Mouse (Mus musculus): ENCODE measurements around the gene Blzf1. TPM values are rescaled to one million over a fixed set of nuclear protein-coding genes. Genes with fewer than 3 reads are reported as not detected.

Gene Blzf1
- polyA plus RNA-seq, 1 experiment from 2014 or later = 30.8 TPM

DNA sequence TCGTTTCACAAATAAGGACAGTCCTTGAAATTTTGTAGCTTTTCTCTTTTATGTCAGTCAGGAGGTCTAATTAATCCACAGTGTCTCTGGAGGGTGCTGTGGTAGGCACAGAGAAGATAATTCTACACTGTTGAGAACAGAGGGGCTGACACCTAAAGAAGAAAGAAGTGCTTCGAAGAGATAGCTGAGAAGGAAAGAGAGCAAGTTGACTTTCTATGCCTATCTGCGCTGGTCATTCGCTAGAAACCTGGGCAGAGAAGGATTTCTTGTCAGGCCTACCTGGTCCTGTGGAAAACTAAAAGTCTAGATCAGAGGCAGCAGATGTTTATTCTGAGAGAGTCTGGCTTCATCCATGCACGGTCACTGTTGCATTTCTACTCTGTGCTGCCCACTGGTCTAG is 6.8 kb upstream of the Blzf1 start:
- H3K27me3 ChIP-seq (ENCODE audit: control insufficient read depth, insufficient read depth, low read length) = no peaks in the 10 kb centered on the region
- no peaks in the 10 kb centered on the region for H3K36me3 ChIP-seq (ENCODE audit: control insufficient read depth, insufficient read depth, low read length)
- no peak overlapping the region for H3K4me2 ChIP-seq (replicated peaks; ENCODE audit: low read depth, low read length)
- WGBS = 91% methylated on average over 5 of the region's 5 CpGs
- no peak overlapping the region for H3K27ac ChIP-seq (ENCODE audit: low read depth, low read length)
- ATAC-seq (ENCODE audit: low FRiP score) (no peak), DNase-seq (ENCODE audit: low spot score) (no peak)
- H3K4me3 ChIP-seq (ENCODE audit: low read depth, low read length) = no peak overlapping the region
- H3K9me3 ChIP-seq (ENCODE audit: control insufficient read depth, low read length) = no peaks in the 10 kb centered on the region
- H3K4me1 ChIP-seq (replicated peaks; ENCODE audit: control insufficient read depth, insufficient read depth, low read length) = no peaks in the 10 kb centered on the region
- no peak overlapping the region for H3K9ac ChIP-seq (ENCODE audit: low read depth, low read length)

DNA sequence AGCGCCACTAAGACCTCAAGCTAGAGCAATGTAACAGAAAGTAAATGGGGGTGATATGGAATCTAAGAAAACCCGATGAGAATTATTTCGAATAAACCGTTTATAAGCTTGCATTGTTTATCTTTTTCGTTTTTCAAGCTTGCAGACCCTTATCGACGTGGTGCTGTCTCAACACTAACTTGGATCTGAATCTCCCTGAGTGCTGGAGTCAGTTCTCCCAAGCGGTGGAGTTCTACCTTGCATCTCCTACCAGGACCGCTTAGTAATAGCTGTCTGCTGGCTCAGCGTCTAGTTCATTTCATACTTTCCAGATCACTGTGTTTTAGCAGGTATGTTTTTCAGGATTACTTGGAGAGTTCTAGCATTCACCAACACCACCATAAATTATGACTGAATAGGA is 633 bp upstream of the Blzf1 start:
- no peaks in the 10 kb centered on the region for H3K36me3 ChIP-seq (ENCODE audit: control insufficient read depth, insufficient read depth, low read length)
- H3K4me2 ChIP-seq (replicated peaks; ENCODE audit: low read depth, low read length) = peak overlapping the region; percentile 39
- WGBS = 14% methylated on average over 10 of the region's 10 CpGs
- H3K27me3 ChIP-seq (ENCODE audit: control insufficient read depth, insufficient read depth, low read length) = no peaks in the 10 kb centered on the region
- H3K4me3 ChIP-seq (ENCODE audit: low read depth, low read length) = peak overlapping the region; percentile 48
- H3K9me3 ChIP-seq (ENCODE audit: control insufficient read depth, low read length) = no peaks in the 10 kb centered on the region
- ATAC-seq (ENCODE audit: low FRiP score) = peak; percentile 20; the same call in 1 of the 2 replicates
- no peak for DNase-seq (ENCODE audit: low spot score)
- no peaks in the 10 kb centered on the region for H3K4me1 ChIP-seq (replicated peaks; ENCODE audit: control insufficient read depth, insufficient read depth, low read length)
- no peak overlapping the region for H3K27ac ChIP-seq (ENCODE audit: low read depth, low read length)
- H3K9ac ChIP-seq (ENCODE audit: low read depth, low read length) = peak overlapping the region; percentile 44

DNA sequence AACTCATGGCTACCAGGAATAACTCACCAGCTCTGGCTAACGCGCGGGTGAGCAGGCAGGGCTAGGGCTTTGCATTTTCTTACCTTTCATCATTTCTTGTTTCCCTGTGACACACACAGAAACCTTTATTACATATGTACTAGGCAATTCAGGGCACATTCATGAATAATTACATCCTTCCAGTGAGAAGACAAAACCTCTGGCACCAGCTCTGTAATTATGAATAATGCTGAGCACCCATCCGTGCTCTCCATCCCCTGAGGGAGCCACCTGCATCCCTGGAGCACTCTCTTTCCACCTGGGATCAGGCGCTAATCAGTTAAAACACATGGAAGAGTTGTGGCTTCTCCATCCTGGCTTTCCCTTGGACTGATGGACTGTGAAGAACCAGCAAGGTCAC is 3.5 kb downstream of the Blzf1 start, which contains the start of gene Nme7:
Gene Nme7, plus strand, starts transcription at position 301 of the 400 bp plus-strand sequence.
- Histone ChIP-seq H3K27me3 (ENCODE audit: control insufficient read depth, insufficient read depth, low read length) (no peaks in the 10 kb centered on the region), H3K4me1 (replicated peaks; ENCODE audit: control insufficient read depth, insufficient read depth, low read length) (no peaks in the 10 kb centered on the region), H3K27ac (ENCODE audit: low read depth, low read length) (no peak within 1 kb of the TSS), H3K4me3 (ENCODE audit: low read depth, low read length) (no peak within 1 kb of the TSS), H3K4me2 (replicated peaks; ENCODE audit: low read depth, low read length) (no peak within 1 kb of the TSS), H3K9me3 (ENCODE audit: control insufficient read depth, low read length) (no peaks in the 10 kb centered on the region), H3K36me3 (ENCODE audit: control insufficient read depth, insufficient read depth, low read length) (no peaks in the 10 kb centered on the region), H3K9ac (ENCODE audit: low read depth, low read length) (no peak within 1 kb of the TSS)
- DNase-seq (ENCODE audit: low spot score) (no peak), ATAC-seq (ENCODE audit: low FRiP score) (no peak)
- WGBS = 91% methylated on average over 5 of the region's 5 CpGs

DNA sequence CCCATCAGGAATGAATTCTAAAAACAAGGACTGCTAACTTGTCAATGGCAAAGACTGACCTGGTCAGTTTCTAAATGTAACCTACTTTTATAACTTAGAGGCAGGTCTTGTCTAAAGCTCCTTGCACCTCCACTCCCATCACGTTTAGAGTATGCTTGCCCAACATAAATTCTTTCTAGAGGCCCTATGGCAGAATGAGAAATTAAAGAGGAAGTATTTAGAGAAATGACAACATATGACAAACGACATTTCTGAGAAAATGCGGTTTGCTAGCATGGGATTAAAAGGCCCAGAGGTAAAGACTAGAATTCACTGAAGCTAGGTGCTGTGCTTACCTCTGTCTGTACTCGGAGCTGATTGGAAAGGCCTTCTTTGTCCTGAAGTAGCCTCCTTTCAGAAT is 5.3 kb downstream of the Blzf1 start:
- H3K4me1 ChIP-seq (replicated peaks; ENCODE audit: control insufficient read depth, insufficient read depth, low read length) = no peaks in the 10 kb centered on the region
- ATAC-seq (ENCODE audit: low FRiP score) = no peak
- H3K9ac ChIP-seq (ENCODE audit: low read depth, low read length) = no peak overlapping the region
- H3K27ac ChIP-seq (ENCODE audit: low read depth, low read length) = no peak overlapping the region
- H3K36me3 ChIP-seq (ENCODE audit: control insufficient read depth, insufficient read depth, low read length) = no peaks in the 10 kb centered on the region
- DNase-seq (ENCODE audit: low spot score) = no peak
- H3K4me2 ChIP-seq (replicated peaks; ENCODE audit: low read depth, low read length) = no peak overlapping the region
- H3K27me3 ChIP-seq (ENCODE audit: control insufficient read depth, insufficient read depth, low read length) = no peaks in the 10 kb centered on the region
- H3K9me3 ChIP-seq (ENCODE audit: control insufficient read depth, low read length) = no peaks in the 10 kb centered on the region
- 90% methylated on average over 4 of the region's 4 CpGs for WGBS
- no peak overlapping the region for H3K4me3 ChIP-seq (ENCODE audit: low read depth, low read length)

DNA sequence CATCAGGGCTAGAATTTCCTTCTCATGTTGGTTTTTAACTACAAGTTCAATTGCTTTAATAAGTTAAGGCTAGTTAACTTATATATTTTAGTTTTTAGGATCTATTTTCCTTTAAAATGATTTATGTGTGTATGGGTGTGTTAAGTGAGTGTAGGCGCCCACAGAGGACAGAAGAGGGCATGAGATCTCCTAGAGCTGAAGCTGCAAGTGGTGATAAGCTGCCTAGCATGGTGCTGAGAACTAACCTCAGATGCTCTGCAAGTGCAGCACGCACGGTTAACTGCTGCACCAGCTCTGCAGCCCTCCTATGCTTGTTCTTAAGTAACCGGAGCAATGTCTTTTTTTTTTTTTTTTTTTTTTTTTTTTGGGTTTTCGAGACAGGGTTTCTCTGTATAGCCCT is 10.8 kb downstream of the Blzf1 start:
- H3K4me3 ChIP-seq (ENCODE audit: low read depth, low read length) = no peak overlapping the region
- H3K4me2 ChIP-seq (replicated peaks; ENCODE audit: low read depth, low read length) = no peak overlapping the region
- no peaks in the 10 kb centered on the region for H3K9me3 ChIP-seq (ENCODE audit: control insufficient read depth, low read length)
- no peak overlapping the region for H3K9ac ChIP-seq (ENCODE audit: low read depth, low read length)
- 89% methylated on average over 4 of the region's 5 CpGs for WGBS
- H3K27me3 ChIP-seq (ENCODE audit: control insufficient read depth, insufficient read depth, low read length) = no peaks in the 10 kb centered on the region
- no peaks in the 10 kb centered on the region for H3K4me1 ChIP-seq (replicated peaks; ENCODE audit: control insufficient read depth, insufficient read depth, low read length)
- no peak overlapping the region for H3K27ac ChIP-seq (ENCODE audit: low read depth, low read length)
- ATAC-seq (ENCODE audit: low FRiP score) (no peak), DNase-seq (ENCODE audit: low spot score) (no peak)
- peaks cover 3% of the 10 kb centered on the region; the same call in 1 of the 2 replicates for H3K36me3 ChIP-seq (ENCODE audit: control insufficient read depth, insufficient read depth, low read length)

DNA sequence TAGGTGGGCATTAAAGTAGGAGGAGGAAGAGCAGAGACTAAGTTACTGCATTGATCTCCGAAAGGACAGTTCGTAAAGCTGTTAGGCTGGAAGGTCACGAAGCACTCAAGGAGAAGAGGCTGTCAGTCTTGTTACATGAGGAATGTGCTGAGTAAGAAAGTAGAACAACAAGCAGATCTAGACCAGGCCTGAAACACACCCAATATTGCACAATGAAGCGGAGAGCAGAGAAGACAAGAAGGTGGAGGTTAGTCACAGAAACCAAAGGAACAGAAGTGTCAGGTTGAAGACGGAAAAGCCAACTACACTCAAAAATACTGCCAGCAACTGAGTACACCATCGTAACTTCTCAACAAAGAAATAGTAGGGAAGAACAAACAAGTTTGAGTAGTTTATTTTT is 13.2 kb downstream of the Blzf1 start:
- Histone ChIP-seq H3K9me3 (ENCODE audit: control insufficient read depth, low read length) (no peaks in the 10 kb centered on the region), H3K4me3 (ENCODE audit: low read depth, low read length) (no peak overlapping the region), H3K9ac (ENCODE audit: low read depth, low read length) (no peak overlapping the region), H3K27ac (ENCODE audit: low read depth, low read length) (no peak overlapping the region), H3K36me3 (ENCODE audit: control insufficient read depth, insufficient read depth, low read length) (peaks cover 3% of the 10 kb centered on the region; the same call in 1 of the 2 replicates), H3K4me1 (replicated peaks; ENCODE audit: control insufficient read depth, insufficient read depth, low read length) (no peaks in the 10 kb centered on the region), H3K4me2 (replicated peaks; ENCODE audit: low read depth, low read length) (no peak overlapping the region), H3K27me3 (ENCODE audit: control insufficient read depth, insufficient read depth, low read length) (no peaks in the 10 kb centered on the region)
- ATAC-seq (ENCODE audit: low FRiP score) = no peak
- no peak for DNase-seq (ENCODE audit: low spot score)
- 92% methylated on average over 6 of the region's 6 CpGs for WGBS

DNA sequence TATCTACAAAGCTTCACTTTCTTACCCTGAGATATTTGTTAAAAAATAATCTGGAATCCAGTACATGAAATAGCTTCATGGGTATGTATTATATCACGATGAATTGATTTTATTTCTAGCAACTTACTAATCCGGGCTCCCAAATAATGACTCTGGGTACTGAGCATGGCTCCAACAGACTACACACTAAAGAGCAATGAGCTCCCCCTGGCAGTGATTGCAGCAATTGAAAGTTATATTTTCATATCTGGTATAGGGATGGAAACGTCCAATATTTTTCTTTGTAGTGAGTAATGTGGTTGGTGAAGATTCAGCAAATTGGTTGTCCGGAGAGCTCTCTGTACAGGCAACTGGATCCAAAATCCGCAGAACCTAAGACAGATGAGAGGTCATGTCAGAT is 15.2 kb downstream of the Blzf1 start:
- H3K4me2 ChIP-seq (replicated peaks; ENCODE audit: low read depth, low read length) = no peak overlapping the region
- ATAC-seq (ENCODE audit: low FRiP score) = no peak
- H3K9ac ChIP-seq (ENCODE audit: low read depth, low read length) = no peak overlapping the region
- DNase-seq (ENCODE audit: low spot score) = no peak
- H3K27me3 ChIP-seq (ENCODE audit: control insufficient read depth, insufficient read depth, low read length) = no peaks in the 10 kb centered on the region
- no peak overlapping the region for H3K27ac ChIP-seq (ENCODE audit: low read depth, low read length)
- no peaks in the 10 kb centered on the region for H3K9me3 ChIP-seq (ENCODE audit: control insufficient read depth, low read length)
- H3K36me3 ChIP-seq (ENCODE audit: control insufficient read depth, insufficient read depth, low read length) = peaks cover 3% of the 10 kb centered on the region; the same call in 1 of the 2 replicates
- H3K4me1 ChIP-seq (replicated peaks; ENCODE audit: control insufficient read depth, insufficient read depth, low read length) = no peaks in the 10 kb centered on the region
- no peak overlapping the region for H3K4me3 ChIP-seq (ENCODE audit: low read depth, low read length)
- WGBS = 94% methylated on average over 5 of the region's 5 CpGs

DNA sequence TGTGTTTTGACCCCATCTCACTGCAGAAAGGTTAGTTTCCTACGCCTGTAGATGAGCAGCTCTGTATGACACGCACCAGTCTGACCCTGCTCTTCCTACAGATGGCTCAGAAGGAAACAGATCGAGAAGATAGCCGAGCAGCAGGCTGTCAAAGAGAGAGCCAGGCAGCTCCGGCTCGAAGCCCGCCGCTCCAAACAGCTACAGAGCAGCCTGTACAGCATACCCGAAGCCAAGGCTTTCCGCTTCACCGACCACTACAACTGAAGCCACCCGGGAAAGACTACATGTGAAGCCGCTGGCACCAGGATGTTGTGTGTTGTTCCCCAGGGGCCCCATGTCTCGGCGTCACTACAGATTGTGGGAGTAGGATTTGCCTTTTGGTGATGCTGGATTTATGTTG is 19.9 kb downstream of the Blzf1 start:
- no peak overlapping the region for H3K4me3 ChIP-seq (ENCODE audit: low read depth, low read length)
- no peak overlapping the region for H3K9ac ChIP-seq (ENCODE audit: low read depth, low read length)
- H3K4me1 ChIP-seq (replicated peaks; ENCODE audit: control insufficient read depth, insufficient read depth, low read length) = no peaks in the 10 kb centered on the region
- WGBS = 67% methylated on average over 15 of the region's 15 CpGs
- H3K36me3 ChIP-seq (ENCODE audit: control insufficient read depth, insufficient read depth, low read length) = no peaks in the 10 kb centered on the region
- ATAC-seq (ENCODE audit: low FRiP score) (no peak), DNase-seq (ENCODE audit: low spot score) (no peak)
- H3K27me3 ChIP-seq (ENCODE audit: control insufficient read depth, insufficient read depth, low read length) = no peaks in the 10 kb centered on the region
- H3K27ac ChIP-seq (ENCODE audit: low read depth, low read length) = no peak overlapping the region
- H3K4me2 ChIP-seq (replicated peaks; ENCODE audit: low read depth, low read length) = no peak overlapping the region
- H3K9me3 ChIP-seq (ENCODE audit: control insufficient read depth, low read length) = no peaks in the 10 kb centered on the region

DNA sequence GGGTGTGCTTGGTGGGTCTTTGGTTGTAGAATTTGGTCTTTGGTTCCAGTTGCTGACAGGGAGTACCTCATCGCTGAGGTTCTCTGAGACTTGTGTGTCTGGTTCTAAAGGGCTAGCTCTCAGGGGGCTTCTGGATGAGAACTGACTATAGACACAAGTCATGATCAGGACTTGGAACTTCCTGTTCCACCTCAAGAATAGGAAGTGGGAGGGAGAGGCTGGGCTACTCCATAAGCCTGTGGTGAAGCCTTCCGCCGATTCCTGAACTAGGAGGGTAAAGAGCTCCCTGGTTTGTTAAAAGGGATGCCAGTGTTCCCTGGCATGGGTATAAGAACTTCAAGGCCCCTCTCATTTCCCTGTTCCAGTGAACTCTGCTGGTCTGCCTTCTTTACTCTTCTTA is 23.3 kb downstream of the Blzf1 start:
- ATAC-seq (ENCODE audit: low FRiP score) (no peak), DNase-seq (ENCODE audit: low spot score) (no peak)
- Histone ChIP-seq H3K27ac (ENCODE audit: low read depth, low read length) (no peak overlapping the region), H3K36me3 (ENCODE audit: control insufficient read depth, insufficient read depth, low read length) (no peaks in the 10 kb centered on the region), H3K9me3 (ENCODE audit: control insufficient read depth, low read length) (no peaks in the 10 kb centered on the region), H3K4me2 (replicated peaks; ENCODE audit: low read depth, low read length) (no peak overlapping the region), H3K4me3 (ENCODE audit: low read depth, low read length) (no peak overlapping the region), H3K4me1 (replicated peaks; ENCODE audit: control insufficient read depth, insufficient read depth, low read length) (no peaks in the 10 kb centered on the region), H3K9ac (ENCODE audit: low read depth, low read length) (no peak overlapping the region), H3K27me3 (ENCODE audit: control insufficient read depth, insufficient read depth, low read length) (no peaks in the 10 kb centered on the region)
- 97% methylated on average over 3 of the region's 3 CpGs for WGBS
